Mouse (Mus musculus) megakaryocyte-erythroid progenitor cell, adult 5-6 weeks (primary cell): Measurements from ENCODE around the gene Cped1. TPM values are rescaled to one million over a fixed set of nuclear protein-coding genes. Genes with fewer than 3 reads are reported as not detected.
"Not testable (repeated sequence)": the region's sequence is repeated elsewhere in the genome, so short reads cannot be mapped to it uniquely, and the experiment has no call there.

ENCODE experiments used
- ATAC-seq: replicated peaks from 2 replicates; pipeline ENCODE4 v1.8.0; 2016; ENCODE audit warnings: mild to moderate bottlenecking, inconsistent platforms; ENCODE audit not compliant: severe bottlenecking, poor library complexity, low FRiP score, low TSS enrichment
- total RNA-seq, 2 experiments: library from RNA; stranded (forward) in 1 of 2; stranded (reverse) in 1 of 2; fragments of 200-1000, 215-1000 nt in 1 of 2; fragments of >200 nt in 1 of 2; fragmentation: Nextera tagmentation in 1 of 2; gene quantifications; 2 replicates each; pipeline ENCODE4 v1.2.3; 2014 to 2017

The Cped1 gene
- total RNA-seq, 2 experiments from 2014 or later: 0.42 to 3.2 TPM

DNA sequence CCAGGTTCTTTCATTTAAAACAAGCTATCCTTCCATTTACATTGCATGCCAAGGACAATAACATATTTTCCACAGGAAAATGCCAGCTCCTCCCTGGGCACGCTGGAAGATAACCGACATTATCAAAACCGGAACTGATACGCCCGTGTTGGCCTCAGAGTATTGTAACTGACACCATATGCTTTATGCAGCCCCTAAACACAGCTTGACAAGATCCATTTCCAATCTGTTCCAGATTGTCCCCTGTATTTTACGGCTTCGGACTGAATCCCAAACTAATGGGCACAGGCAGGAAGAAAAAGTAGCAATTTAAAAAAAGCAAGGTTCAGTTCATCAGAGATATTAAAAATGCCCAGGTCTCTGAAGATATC is 220.0 kb downstream of the Cped1 start:
- no peak for ATAC-seq

DNA sequence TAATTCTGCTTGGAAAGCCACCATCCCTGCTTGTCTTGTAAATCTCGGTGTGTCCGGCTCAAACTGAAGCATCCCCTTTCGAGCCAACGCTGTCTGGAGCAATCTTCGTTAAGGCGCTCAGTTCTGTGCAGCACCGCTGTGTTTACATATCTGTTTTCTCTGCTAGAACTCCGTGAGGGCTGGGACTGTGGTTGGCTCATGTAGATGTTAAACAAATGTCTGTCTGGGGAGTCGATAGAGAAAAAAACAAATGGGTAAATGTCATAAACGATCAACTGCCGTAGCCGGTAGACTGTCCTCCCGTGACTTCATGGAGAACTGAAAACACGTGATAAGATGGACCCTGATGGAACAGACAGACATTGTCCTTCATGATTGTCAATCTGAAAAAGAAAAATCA is 220.5 kb downstream of the Cped1 start:
- no peak for ATAC-seq

DNA sequence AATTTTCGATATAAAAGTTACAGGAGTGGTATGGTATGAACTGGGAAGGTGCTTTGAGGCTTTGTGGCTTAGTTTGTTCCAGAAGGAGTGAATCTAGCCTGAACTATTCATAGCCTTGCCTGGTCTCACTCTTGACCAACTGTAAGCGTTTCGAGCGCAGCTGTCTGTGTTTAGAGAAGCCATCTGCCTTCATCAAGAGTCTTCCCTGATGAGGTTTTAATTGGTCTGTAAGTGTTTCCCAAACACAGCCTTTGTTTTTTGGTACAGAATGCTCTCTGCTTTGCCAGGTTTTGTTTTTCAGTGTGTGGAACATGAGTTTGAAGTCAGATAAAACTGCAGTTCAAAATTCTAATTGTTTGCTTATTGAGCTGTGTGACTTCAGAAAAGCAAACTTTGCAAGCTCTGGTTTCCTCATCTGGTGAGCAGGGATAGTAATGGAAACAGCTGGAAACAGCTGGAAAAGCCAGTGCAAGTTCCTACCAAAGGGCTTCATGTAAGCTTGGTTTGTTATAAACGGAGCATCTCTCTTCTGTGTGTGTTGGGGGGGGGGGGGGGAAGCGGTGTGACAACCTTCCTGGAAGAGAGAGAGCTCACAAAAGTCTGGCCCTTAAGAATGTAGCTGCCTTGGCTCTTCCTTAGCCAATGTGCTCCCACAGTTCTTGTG is 221.0 kb downstream of the Cped1 start:
- ATAC-seq: no peak

GRCm38 (mm10) chr6:22212158-22212557 is 226.4 kb downstream of the Cped1 start:
- no peak for ATAC-seq

- no peak for ATAC-seq
Observed at GRCm38 (mm10) chr6:22213187-22213586, 227.5 kb downstream of the Cped1 start.

- ATAC-seq: no peak
Observed at GRCm38 (mm10) chr6:22213813-22214212, 228.1 kb downstream of the Cped1 start.

DNA sequence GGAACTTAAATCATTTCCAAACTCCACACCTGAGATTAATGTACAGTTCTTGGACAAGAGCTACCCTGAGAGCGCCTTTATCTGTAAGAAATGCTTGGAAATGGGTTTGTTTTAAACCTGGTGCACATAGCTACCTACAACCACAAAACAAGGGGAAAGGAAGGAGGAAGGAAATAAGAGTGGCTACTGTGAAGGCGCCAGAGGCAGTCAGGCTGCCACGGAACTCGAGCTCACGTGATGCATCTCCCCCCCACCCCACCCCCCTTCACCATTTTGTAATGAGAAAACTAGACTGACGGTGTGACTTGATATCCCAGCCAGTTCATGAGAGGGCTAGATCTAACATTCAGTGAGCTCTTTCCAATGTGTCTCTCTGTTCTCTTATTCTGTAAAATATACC is 228.9 kb downstream of the Cped1 start:
- no peak for ATAC-seq

DNA sequence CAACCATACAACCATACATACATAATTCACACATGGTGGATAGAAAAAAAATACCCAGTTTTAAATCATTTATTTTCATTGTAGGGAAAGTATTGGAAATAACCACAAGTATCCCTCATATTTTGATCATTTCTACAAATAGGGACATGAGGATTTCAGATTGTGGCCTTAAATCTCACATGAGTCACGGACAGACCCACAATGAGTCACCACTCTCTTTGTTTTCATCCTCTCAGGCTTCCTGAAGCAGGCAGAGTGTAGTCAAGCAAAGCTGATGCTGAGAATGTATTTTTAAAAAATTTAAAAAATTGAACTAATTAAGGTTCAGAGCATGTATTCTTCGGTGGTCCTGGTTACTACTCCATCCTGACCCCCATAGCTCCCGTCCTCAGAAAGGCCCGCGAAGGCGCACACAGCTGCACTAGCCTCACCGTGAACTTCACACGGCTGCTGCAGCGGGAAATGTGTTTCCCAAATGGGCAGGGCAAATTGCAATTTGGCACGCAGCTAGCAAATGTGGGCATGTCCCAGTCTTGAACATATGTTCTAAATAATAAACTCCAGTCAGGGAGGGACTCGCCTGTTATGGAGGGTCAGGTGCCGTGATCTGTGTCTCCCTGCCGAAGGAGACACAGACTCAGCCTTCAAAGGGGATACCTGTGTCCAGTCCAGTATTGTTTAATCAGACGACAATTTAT is 230.7 kb downstream of the Cped1 start:
- ATAC-seq: no peak

DNA sequence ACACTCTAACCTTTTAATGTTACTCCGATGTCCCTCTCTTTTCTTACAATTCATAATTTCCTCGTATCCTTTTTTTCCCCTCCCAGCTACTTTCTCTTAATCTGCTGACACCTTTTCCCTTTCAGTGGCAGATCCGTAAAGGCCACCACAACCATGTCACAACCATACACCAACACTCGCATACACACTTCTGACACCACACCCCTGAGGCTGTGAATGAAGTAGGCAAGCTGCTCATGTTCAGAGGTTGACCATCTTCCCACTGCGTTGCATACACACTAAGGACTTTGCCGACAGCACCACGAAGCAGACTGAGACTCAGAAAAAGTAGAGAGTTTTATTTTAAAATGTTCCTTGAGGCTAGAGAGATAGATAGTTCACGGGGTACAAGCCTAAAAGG is 235.4 kb downstream of the Cped1 start:
- ATAC-seq: no peak

DNA sequence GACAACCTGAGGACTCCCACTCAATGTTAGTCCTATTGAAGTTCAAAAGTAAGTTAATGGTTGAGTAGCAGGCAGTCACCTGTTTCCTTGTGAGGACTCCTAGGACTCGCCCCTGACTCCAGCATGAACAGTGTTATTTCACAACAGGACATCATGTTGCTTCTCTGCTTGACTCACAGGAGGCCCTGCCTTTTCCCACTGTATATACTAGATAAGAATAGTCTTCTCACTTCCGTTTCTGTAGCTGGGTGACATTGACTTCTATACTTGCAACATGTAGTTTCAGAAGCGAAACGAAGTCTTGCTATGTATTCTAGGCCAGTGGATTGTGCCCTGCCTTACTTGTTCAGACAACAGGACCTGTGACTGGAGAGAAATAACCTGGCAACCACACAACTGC is 236.4 kb downstream of the Cped1 start:
- ATAC-seq: no peak

- no peak for ATAC-seq
Observed at GRCm38 (mm10) chr6:22222947-22223346, 237.2 kb downstream of the Cped1 start.

DNA sequence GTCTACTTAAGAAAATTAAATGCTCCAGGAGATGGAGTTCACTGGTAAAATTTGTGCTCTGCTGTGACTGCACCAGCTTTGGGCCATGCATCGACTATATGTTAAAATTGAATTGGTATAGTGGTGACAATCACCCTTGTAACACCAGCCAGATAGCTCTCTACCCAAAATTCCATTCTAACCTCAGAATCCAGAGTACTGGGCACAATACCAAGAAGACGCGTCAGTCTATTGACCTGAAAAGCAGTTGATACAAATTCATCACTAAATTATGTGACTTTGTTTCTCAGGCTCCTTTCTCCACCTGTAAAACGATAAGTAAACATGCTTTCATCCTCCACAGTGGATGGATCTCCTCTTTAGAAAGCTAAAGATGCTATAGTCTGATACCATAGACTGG is 238.6 kb downstream of the Cped1 start:
- ATAC-seq: no peak

- no peak for ATAC-seq
Observed at GRCm38 (mm10) chr6:22231244-22231643, 245.5 kb downstream of the Cped1 start.

DNA sequence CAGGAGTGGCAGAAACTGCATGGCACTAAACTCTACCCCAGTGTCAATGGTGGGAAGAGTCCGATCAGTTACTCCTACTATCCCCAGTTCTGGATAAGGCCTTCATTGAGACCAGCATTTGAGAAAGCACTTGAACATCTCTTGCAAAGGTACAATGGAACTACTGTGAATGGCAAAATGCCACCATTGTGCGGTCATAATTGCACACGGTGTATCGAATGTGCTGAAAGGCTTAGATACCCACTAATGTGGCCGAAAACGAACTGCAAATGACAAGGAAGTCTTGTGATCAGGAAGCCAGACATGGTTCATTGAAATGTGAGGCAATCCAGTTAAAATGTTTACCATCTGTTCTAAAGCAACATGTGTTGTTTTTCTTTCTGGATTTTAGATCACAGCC is 247.8 kb downstream of the Cped1 start:
- no peak for ATAC-seq

GRCm38 (mm10) chr6:22235133-22235532 is 249.4 kb downstream of the Cped1 start:
- no peak for ATAC-seq

DNA sequence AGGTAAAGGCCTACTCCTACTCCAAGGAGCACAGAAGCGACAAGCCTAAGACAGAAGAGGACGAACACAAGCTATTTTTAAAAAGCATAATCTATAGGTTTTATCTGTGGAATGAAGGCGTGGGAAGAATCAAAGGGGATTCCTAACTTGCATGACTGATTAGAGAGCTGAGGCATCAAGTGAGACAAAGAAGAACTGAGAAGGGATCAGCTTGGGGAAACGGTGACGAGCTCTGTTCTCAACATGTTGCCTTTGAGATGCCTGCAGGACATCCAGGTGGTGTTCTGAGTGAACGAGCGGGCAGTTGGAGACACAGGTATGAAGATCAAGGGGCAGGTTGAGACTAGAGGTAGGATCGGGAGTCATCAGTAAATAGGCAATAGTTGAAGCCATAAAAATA is 257.6 kb downstream of the Cped1 start:
- ATAC-seq: no peak

GRCm38 (mm10) chr6:22246696-22247095 is 261.0 kb downstream of the Cped1 start:
- ATAC-seq: no peak

DNA sequence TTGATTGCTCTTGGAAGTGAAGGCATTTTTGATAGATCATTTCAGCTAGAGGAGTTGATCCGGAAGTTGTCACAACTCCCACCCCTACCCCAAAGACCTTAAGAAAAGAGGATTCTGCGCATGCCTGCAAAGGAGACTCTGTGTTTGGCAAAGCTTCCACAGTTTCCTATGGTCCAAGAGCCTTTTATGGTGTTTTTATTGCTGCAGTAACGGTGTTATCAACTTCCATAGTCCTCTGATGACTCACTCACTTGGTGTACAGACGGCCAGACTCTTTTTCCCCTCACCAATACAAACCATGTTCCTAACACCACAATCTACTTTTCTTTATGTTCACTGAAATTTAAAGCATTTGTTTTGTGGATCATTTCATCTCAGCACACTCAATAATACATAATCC is 273.1 kb downstream of the Cped1 start:
- no peak for ATAC-seq

GRCm38 (mm10) chr6:22262519-22262918 is 276.8 kb downstream of the Cped1 start:
- ATAC-seq: no peak

DNA sequence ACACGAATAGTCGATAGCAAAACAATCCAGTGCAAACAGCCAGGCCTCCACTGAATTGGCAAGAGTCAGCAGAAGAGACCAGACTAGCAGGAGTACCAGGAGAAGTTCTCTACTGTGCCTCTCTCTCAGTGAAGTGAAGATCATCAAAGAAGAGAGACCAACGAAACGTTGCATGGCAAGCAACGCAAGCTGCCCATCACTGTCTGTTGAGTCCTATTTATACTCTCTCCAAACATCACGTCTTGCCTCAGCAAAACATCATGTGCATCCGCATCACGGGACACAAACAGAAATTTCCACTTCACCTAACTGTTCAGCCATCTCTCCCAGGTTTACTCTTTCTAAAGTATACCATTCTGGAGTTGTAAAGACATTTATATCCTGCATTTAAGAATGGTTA is 278.4 kb downstream of the Cped1 start:
- ATAC-seq: not testable (repeated sequence)

- no peak for ATAC-seq
Observed at GRCm38 (mm10) chr6:22266018-22266417, 280.3 kb downstream of the Cped1 start.
